Mouse (Mus musculus) T-helper 1 cell (primary cell): ENCODE measurements around the gene Gm38392.

ENCODE experiments used
- in situ Hi-C: fragments of 300-600 bp; cut with MboI, MseI; formaldehyde crosslinking; loops from one replicate; pipeline ENCODE4 v1.15.1; 2025; ENCODE audit warnings: high pct_unique_total_duplicates

Gene Gm38392

GRCm38 (mm10) chr3:88200161-88200971, 86.6 kb downstream of the Gm38392 start:
- in situ Hi-C loops: no loop called here

GRCm38 (mm10) chr3:88199541-88200110, 87.4 kb downstream of the Gm38392 start:
- in situ Hi-C loops: no loop called here

GRCm38 (mm10) chr3:88198505-88199020, 88.4 kb downstream of the Gm38392 start:
- in situ Hi-C loops: no loop called here

GRCm38 (mm10) chr3:88197741-88198504, 89.1 kb downstream of the Gm38392 start:
- in situ Hi-C loops: no loop called here
